Mouse (Mus musculus) lung, postnatal 0 days (tissue): ENCODE results near the gene Ppp1r15b.

Source experiments
- CTCF ChIP-seq: IDR thresholded peaks from 2 replicates; pipeline ENCODE4 v1.5.1; 2016; ENCODE audit warnings: antibody characterized with exemption, mild to moderate bottlenecking
- EP300 ChIP-seq: IDR thresholded peaks from 2 replicates; pipeline ENCODE4 v1.6.1; 2016; ENCODE audit warnings: antibody characterized with exemption, mild to moderate bottlenecking, control low read depth

GRCm38 (mm10) chr1:133182016-133182705, 51.2 kb downstream of the Ppp1r15b start:
- TF ChIP-seq CTCF (peak; percentile 22; the same call in 1 of the 2 replicates), EP300 (no peak)
